Mouse (Mus musculus) mesoderm, embryonic 11.5 days (tissue): ENCODE data around the gene Acnat2.
"Not testable (repeated sequence)": the region's sequence is repeated elsewhere in the genome, so short reads cannot be mapped to it uniquely, and the experiment has no call there.

ENCODE experiments used
- DNase-seq: peaks from one replicate; pipeline ENCODE4 v3.0.0-alpha.2; 2012; ENCODE audit warnings: low read depth, low spot score

Acnat2 gene

GRCm38 (mm10) chr4:49407957-49408356 lies at the start of gene Acnat2:
Gene Acnat2, minus strand, starts transcription at chr4:49408151.
- not testable (repeated sequence) for DNase-seq

- no peak for DNase-seq
Observed at GRCm38 (mm10) chr4:49456171-49456570, 48.2 kb upstream of the Acnat2 start.

GRCm38 (mm10) chr4:49451848-49452551 lies 44.0 kb upstream of the Acnat2 start:
- no peak for DNase-seq

- not testable (repeated sequence) for DNase-seq
Observed at GRCm38 (mm10) chr4:49451133-49451847, 43.3 kb upstream of the Acnat2 start.

- not testable (repeated sequence) for DNase-seq
Observed at GRCm38 (mm10) chr4:49436968-49437367, 29.0 kb upstream of the Acnat2 start.

GRCm38 (mm10) chr4:49410151-49410550 lies 2.2 kb upstream of the Acnat2 start:
- DNase-seq: not testable (repeated sequence)

- DNase-seq: no peak
Observed at GRCm38 (mm10) chr4:49386873-49387272, 21.1 kb downstream of the Acnat2 start.

- DNase-seq: not testable (repeated sequence)
Observed at GRCm38 (mm10) chr4:49383576-49384318, 24.2 kb downstream of the Acnat2 start.

- DNase-seq: not testable (repeated sequence)
Observed at GRCm38 (mm10) chr4:49368046-49368445, 39.9 kb downstream of the Acnat2 start.

- DNase-seq: no peak
Observed at GRCm38 (mm10) chr4:49357097-49357496, 50.9 kb downstream of the Acnat2 start.

- no peak for DNase-seq
Observed at GRCm38 (mm10) chr4:49350470-49350869, 57.5 kb downstream of the Acnat2 start.

GRCm38 (mm10) chr4:49348677-49349076 lies 59.3 kb downstream of the Acnat2 start:
- no peak for DNase-seq

- not testable (repeated sequence) for DNase-seq
Observed at GRCm38 (mm10) chr4:49348001-49348400, 60.0 kb downstream of the Acnat2 start.

GRCm38 (mm10) chr4:49340091-49340490 lies 67.9 kb downstream of the Acnat2 start:
- DNase-seq: not testable (repeated sequence)

GRCm38 (mm10) chr4:49337949-49338348 lies 70.0 kb downstream of the Acnat2 start:
- DNase-seq: not testable (repeated sequence)
